Mouse (Mus musculus) lung, adult 2 months (tissue): Measurements from ENCODE around the gene Pdf.

ENCODE experiments used
- CTCF ChIP-seq: fragments of 200-500 bp; IDR thresholded peaks from 2 replicates; pipeline ENCODE4 v1.5.1; 2011; ENCODE audit warnings: mild to moderate bottlenecking, low read length, control low read depth; ENCODE audit not compliant: insufficient read depth
- POLR2A ChIP-seq: fragments of 200-500 bp; IDR thresholded peaks from 2 replicates; pipeline ENCODE4 v1.6.1; 2011; ENCODE audit warnings: low read depth, mild to moderate bottlenecking, control low read depth, low read length, borderline replicate concordance; ENCODE audit errors: extremely low read depth

DNA sequence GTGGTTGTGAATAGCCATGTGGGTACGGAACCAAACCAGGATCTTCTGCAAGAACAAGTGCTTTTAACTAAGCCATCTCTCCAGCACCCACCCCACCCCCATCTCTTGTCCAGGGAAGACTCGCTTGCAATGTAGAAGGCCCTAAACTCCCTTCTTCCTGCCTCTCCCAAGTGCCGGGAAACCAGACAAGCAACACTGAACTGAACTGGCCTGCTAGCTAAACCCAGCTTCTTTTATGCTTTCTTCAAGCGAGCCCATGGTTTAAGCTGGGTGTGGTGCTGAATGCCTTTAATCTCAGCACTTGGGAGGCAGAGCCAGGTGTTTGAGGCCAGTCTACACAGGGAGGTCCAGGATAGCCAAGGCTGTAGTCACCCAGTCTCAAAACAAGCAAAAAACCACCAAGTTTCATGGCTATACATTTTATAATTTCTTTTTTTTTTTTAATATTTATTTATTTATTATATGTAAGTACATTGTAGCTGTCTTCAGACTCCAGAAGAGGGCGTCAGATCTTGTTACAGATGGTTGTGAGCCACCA lies 40.2 kb upstream of the Pdf start:
- TF ChIP-seq CTCF, result no peak
- TF ChIP-seq POLR2A, result no peak
